Mouse (Mus musculus) neural tube, embryonic 11.5 days (tissue): Measurements from ENCODE around the gene Slc5a8. TPM values are rescaled to one million over a fixed set of nuclear protein-coding genes. Genes with fewer than 3 reads are reported as not detected.

Experiments used
- ATAC-seq: fragments of 200-750 bp; cut with Nextera tagmentation; 2 replicates; pipeline ENCODE4 v1.8.0; 2017; ENCODE audit warnings: moderate number of reproducible peaks, mild to moderate bottlenecking, moderate TSS enrichment, moderate library complexity; ENCODE audit not compliant: insufficient read depth, low FRiP score, low TSS enrichment
- DNase-seq: peaks from one replicate; pipeline ENCODE4 v3.0.0-alpha.2; 2015; ENCODE audit warnings: low spot score
- H3K27ac ChIP-seq: fragments of 300-500 bp; sonication (generic); 2 replicates; pipeline ENCODE4 v1.5.1; 2014; ENCODE audit warnings: low read depth, mild to moderate bottlenecking, low read length
- H3K27me3 ChIP-seq: fragments of 300-500 bp; sonication (generic); 2 replicates; pipeline ENCODE4 v1.6.1; 2014; ENCODE audit warnings: mild to moderate bottlenecking, low read length, mixed read lengths; ENCODE audit not compliant: control insufficient read depth, insufficient read depth
- H3K36me3 ChIP-seq: fragments of 300-500 bp; sonication (generic); 2 replicates; pipeline ENCODE4 v1.6.1; 2014; ENCODE audit warnings: mild to moderate bottlenecking, low read length, moderate library complexity, mixed read lengths; ENCODE audit not compliant: control insufficient read depth, insufficient read depth
- H3K4me1 ChIP-seq: fragments of 300-500 bp; sonication (generic); 2 replicates; pipeline ENCODE4 v1.6.1; 2014; ENCODE audit warnings: low read length, mixed read lengths; ENCODE audit not compliant: control insufficient read depth, insufficient read depth
- H3K4me2 ChIP-seq: fragments of 300-500 bp; sonication (generic); 2 replicates; pipeline ENCODE4 v1.6.1; 2014; ENCODE audit warnings: low read depth, mild to moderate bottlenecking, moderate library complexity
- H3K4me3 ChIP-seq: fragments of 300-500 bp; sonication (generic); 2 replicates; pipeline ENCODE4 v1.5.1; 2014; ENCODE audit warnings: low read depth, low read length
- H3K9ac ChIP-seq: fragments of 300-500 bp; sonication (generic); 2 replicates; pipeline ENCODE4 v1.6.1; 2014; ENCODE audit warnings: mild to moderate bottlenecking, low read length
- H3K9me3 ChIP-seq: fragments of 300-500 bp; sonication (generic); 2 replicates; pipeline ENCODE4 v1.6.1; 2016; ENCODE audit warnings: low read length; ENCODE audit not compliant: control insufficient read depth
- WGBS: fragments of 180-500 bp; shearing (Covaris S2); extraction: QIAGEN DNeasy Blood & Tissue Kit; methylation state at CpG from one replicate; pipeline ENCODE4 v1.1.7; 2014; 5-methylcytosine and 5-hydroxymethylcytosine counted together
- polyA plus RNA-seq: library from polyadenylated mRNA; unstranded; fragments of >200 nt; fragmentation: Nextera tagmentation; extraction: Ambion mirVana; gene quantifications from 2 replicates; pipeline ENCODE4 v1.2.1, GENCODE M21; 2014

The Slc5a8 gene
- polyA plus RNA-seq, 1 experiment from 2014 or later: 0.07 TPM

DNA sequence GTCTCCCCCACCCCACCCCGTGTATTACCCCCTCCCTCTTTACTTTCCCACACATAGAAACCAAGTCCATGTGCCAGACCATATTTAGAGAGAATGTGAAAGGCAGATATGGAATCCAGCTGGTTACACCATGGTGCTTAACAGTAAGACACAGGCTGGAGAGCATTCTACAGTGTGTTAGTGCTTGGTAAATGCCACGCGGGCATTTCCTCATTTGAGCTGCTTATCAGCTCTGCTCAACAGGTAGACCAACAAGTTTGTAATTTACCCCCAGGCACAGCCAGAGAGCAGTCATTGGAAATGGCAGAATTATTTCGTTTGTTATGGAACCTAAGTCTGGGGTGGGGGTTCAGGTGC, 64.5 kb downstream of the Slc5a8 start:
- no peaks in the 10 kb centered on the region for H3K27me3 ChIP-seq
- H3K27ac ChIP-seq: no peak overlapping the region
- H3K9me3 ChIP-seq: no peaks in the 10 kb centered on the region
- no peaks in the 10 kb centered on the region for H3K36me3 ChIP-seq
- DNase-seq (no peak), ATAC-seq (no peak)
- H3K4me2 ChIP-seq: no peak overlapping the region
- no peaks in the 10 kb centered on the region for H3K4me1 ChIP-seq
- no peak overlapping the region for H3K4me3 ChIP-seq
- no peak overlapping the region for H3K9ac ChIP-seq
- 86% methylated on average over 4 of the region's 4 CpGs for WGBS

DNA sequence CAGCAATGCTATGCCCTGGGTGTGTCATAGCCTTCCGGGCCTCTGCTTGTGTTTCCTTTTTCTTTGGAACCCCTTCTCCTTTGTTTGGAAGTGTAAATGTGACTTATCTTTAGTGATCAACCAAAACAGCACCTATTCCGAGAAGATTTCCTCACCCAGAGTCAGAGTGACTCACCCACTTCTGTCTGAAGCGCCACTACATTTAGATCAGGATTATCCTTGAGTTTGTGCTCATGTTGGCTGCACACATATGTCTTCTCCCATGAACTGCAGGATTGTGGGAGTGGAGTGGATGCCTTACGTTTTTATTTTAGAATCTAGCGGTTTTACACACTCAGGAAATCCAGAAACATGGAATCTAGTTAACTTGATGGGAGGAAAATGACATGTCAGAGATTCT, 75.0 kb downstream of the Slc5a8 start:
- H3K27ac ChIP-seq: no peak overlapping the region
- H3K9ac ChIP-seq: no peak overlapping the region
- DNase-seq (no peak), ATAC-seq (no peak)
- no peak overlapping the region for H3K4me2 ChIP-seq
- H3K27me3 ChIP-seq: no peaks in the 10 kb centered on the region
- H3K9me3 ChIP-seq: no peaks in the 10 kb centered on the region
- 78% methylated on average over 5 of the region's 5 CpGs for WGBS
- no peak overlapping the region for H3K4me3 ChIP-seq
- no peaks in the 10 kb centered on the region for H3K4me1 ChIP-seq
- H3K36me3 ChIP-seq: no peaks in the 10 kb centered on the region

DNA sequence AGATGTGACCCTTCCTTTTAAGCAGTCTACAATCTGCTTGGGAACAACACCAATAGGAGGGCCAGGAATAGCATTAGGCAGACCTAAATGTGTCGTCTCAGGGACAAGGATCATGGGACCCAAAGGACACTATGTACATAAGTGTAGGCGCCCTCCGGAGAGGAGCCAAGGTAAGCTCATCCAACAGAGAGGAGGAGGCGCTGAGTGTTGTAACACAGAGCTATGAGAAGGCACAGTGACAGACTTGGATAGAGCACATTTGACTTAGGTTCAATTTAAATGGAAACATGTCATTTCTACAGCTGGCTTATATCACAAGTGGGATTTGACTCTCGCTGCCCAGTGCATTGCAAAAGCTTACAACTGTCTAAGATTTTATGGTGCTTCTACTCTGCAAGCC, 82.8 kb downstream of the Slc5a8 start:
- no peak overlapping the region for H3K4me2 ChIP-seq
- no peaks in the 10 kb centered on the region for H3K9me3 ChIP-seq
- H3K27me3 ChIP-seq: no peaks in the 10 kb centered on the region
- H3K4me3 ChIP-seq: no peak overlapping the region
- H3K4me1 ChIP-seq: no peaks in the 10 kb centered on the region
- no peak overlapping the region for H3K27ac ChIP-seq
- DNase-seq (no peak), ATAC-seq (no peak)
- WGBS: 92% methylated on average over 5 of the region's 5 CpGs
- H3K36me3 ChIP-seq: no peaks in the 10 kb centered on the region
- H3K9ac ChIP-seq: no peak overlapping the region

DNA sequence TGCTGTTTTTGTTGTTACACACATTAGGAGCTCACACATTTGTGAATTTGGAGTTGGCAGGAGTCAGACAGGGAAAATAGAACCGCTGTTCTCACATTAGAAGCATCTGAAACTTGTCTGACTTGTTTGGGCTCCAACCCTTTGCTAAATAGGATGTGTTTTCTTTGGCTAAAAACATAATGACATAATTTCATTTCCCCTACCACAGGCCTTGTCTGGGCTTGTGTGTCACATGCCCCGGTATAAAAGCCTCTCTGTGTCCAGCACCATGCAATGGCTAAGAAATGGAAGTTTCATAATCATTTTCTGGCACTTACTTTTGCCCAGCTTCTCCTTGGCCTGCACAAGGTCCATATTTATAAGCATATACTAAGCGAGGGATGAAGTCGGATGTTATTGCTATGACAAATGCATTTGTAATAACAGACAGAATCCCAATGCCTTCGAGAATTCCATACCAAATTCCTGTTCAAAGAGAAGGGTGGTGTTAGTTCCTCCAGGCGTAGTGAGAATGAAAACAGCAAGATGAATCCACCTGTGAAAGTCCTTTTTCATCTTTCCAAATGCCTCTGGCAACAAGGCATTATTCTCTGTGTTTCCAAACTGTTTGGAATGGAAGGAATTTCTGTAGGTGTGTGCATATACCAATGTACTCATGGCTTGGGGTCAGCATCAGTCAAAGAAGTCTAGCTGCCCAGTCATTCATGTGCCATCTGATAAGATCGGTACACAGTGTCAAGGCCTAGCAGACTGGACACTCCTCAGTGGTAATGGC, 85.3 kb downstream of the Slc5a8 start:
- no peaks in the 10 kb centered on the region for H3K36me3 ChIP-seq
- no peaks in the 10 kb centered on the region for H3K4me1 ChIP-seq
- H3K27ac ChIP-seq: no peak overlapping the region
- H3K4me3 ChIP-seq: no peak overlapping the region
- no peaks in the 10 kb centered on the region for H3K9me3 ChIP-seq
- no peak overlapping the region for H3K4me2 ChIP-seq
- H3K27me3 ChIP-seq: no peaks in the 10 kb centered on the region
- ATAC-seq (no peak), DNase-seq (no peak)
- H3K9ac ChIP-seq: no peak overlapping the region
- WGBS: 85% methylated on average over 7 of the region's 7 CpGs

GRCm38 (mm10) chr10:88978932-88979331, 93.1 kb downstream of the Slc5a8 start:
- Histone ChIP-seq H3K4me1 (no peaks in the 10 kb centered on the region), H3K9me3 (no peaks in the 10 kb centered on the region), H3K27me3 (no peaks in the 10 kb centered on the region), H3K27ac (no peak overlapping the region), H3K4me3 (no peak overlapping the region), H3K9ac (no peak overlapping the region), H3K4me2 (no peak overlapping the region), H3K36me3 (no peaks in the 10 kb centered on the region)
- ATAC-seq (no peak), DNase-seq (no peak)
- 83% methylated on average over 6 of the region's 6 CpGs for WGBS

Other genes starting within 250 kb of the Slc5a8 start
- gene Spic, start 201.0 kb upstream of the Slc5a8 start, polyA plus RNA-seq: not detected in 2 replicates
- gene Arl1, start 155.1 kb upstream of the Slc5a8 start, polyA plus RNA-seq: 161 and 166 TPM in 2 replicates
- gene Utp20, start 59.2 kb upstream of the Slc5a8 start, polyA plus RNA-seq: 20.0 and 20.6 TPM in 2 replicates